Mouse (Mus musculus) E14TG2a.4 (cell line): ENCODE data around the gene Vpreb2.

Experiments
- CTCF ChIP-seq: conservative IDR thresholded peaks from 2 replicates; pipeline ENCODE4 v1.5.1; 2014; ENCODE audit warnings: low read length
- NANOG ChIP-seq: IDR thresholded peaks from 2 replicates; pipeline ENCODE4 v1.6.1; 2014; ENCODE audit warnings: borderline replicate concordance, low read length, mixed read lengths
- POU5F1 ChIP-seq: IDR thresholded peaks from 2 replicates; pipeline ENCODE4 v1.6.1; 2014; ENCODE audit warnings: low read length, borderline replicate concordance

GRCm38 (mm10) chr16:18027371-18027770 lies 47.1 kb downstream of the Vpreb2 start:
- TF ChIP-seq CTCF (no peak), NANOG (no peak), POU5F1 (no peak)
